Mouse (Mus musculus) heart, embryonic 10.5 days (tissue): ENCODE data around the gene Kit. TPM values are rescaled to one million over a fixed set of nuclear protein-coding genes. Genes with fewer than 3 reads are reported as not detected.
A peak's percentile ranks its signal among the peaks of the same experiment; 100 is the strongest.

ENCODE experiments used
- DNase-seq: peaks from one replicate; pipeline ENCODE4 v3.0.0-alpha.2; 2017; ENCODE audit warnings: low spot score
- H3K27ac ChIP-seq: fragments of 300-500 bp; sonication (generic); 2 replicates; pipeline ENCODE4 v1.5.1; 2016; ENCODE audit warnings: mild to moderate bottlenecking
- H3K27me3 ChIP-seq: fragments of 300-500 bp; sonication (generic); 2 replicates; pipeline ENCODE4 v1.6.1; 2016; ENCODE audit warnings: mild to moderate bottlenecking; ENCODE audit not compliant: poor library complexity, insufficient read depth, severe bottlenecking
- H3K36me3 ChIP-seq: fragments of 300-500 bp; sonication (generic); 2 replicates; pipeline ENCODE4 v1.6.1; 2016; ENCODE audit warnings: mild to moderate bottlenecking, moderate library complexity
- H3K4me1 ChIP-seq: fragments of 300-500 bp; sonication (generic); 2 replicates; pipeline ENCODE4 v1.6.1; 2016; ENCODE audit warnings: mild to moderate bottlenecking
- H3K4me3 ChIP-seq: fragments of 300-500 bp; sonication (generic); 2 replicates; pipeline ENCODE4 v1.5.1; 2016; ENCODE audit warnings: mild to moderate bottlenecking, moderate library complexity
- H3K9me3 ChIP-seq: fragments of 300-500 bp; sonication (generic); 2 replicates; pipeline ENCODE4 v1.6.1; 2016; ENCODE audit warnings: mild to moderate bottlenecking, moderate library complexity
- WGBS: fragments of 180-500 bp; shearing (Covaris S2); methylation state at CpG from one replicate; pipeline ENCODE4 v1.1.7; 2016; 5-methylcytosine and 5-hydroxymethylcytosine counted together
- polyA plus RNA-seq: library from polyadenylated mRNA; unstranded; fragments of >200 nt; fragmentation: Nextera tagmentation; extraction: Ambion mirVana; gene quantifications from 2 replicates; pipeline ENCODE4 v1.2.1, GENCODE M21; 2016

The Kit gene
- polyA plus RNA-seq, 1 experiment from 2014 or later, result 12.2 TPM

- Histone ChIP-seq H3K9me3 (no peaks in the 10 kb centered on the region), H3K4me1 (peaks cover 36% of the 10 kb centered on the region), H3K27me3 (no peaks in the 10 kb centered on the region), H3K36me3 (no peaks in the 10 kb centered on the region), H3K27ac (no peak overlapping the region), H3K4me3 (no peak overlapping the region)
- DNase-seq, result no peak
- WGBS, result 90% methylated on average over 13 of the region's 13 CpGs
These were observed 23.8 kb downstream of the Kit start for GRCm38 (mm10) chr5:75598491-75598890.

GRCm38 (mm10) chr5:75599991-75600390, 25.3 kb downstream of the Kit start:
- no peak overlapping the region for H3K27ac ChIP-seq
- DNase-seq, result no peak
- 59% methylated on average over 6 of the region's 6 CpGs for WGBS
- H3K9me3 ChIP-seq, result no peaks in the 10 kb centered on the region
- no peaks in the 10 kb centered on the region for H3K27me3 ChIP-seq
- H3K4me3 ChIP-seq, result no peak overlapping the region
- peaks cover 43% of the 10 kb centered on the region for H3K4me1 ChIP-seq
- no peaks in the 10 kb centered on the region for H3K36me3 ChIP-seq

- Histone ChIP-seq H3K36me3 (peaks cover 2% of the 10 kb centered on the region; the same call in 1 of the 2 replicates), H3K4me1 (peaks cover 37% of the 10 kb centered on the region), H3K9me3 (no peaks in the 10 kb centered on the region), H3K27ac (no peak overlapping the region), H3K27me3 (no peaks in the 10 kb centered on the region), H3K4me3 (no peak overlapping the region)
- WGBS, result 70% methylated on average over 9 of the region's 9 CpGs
- no peak for DNase-seq
These were observed 29.5 kb downstream of the Kit start for GRCm38 (mm10) chr5:75604238-75604637.

GRCm38 (mm10) chr5:75606898-75607297, 32.2 kb downstream of the Kit start:
- no peaks in the 10 kb centered on the region for H3K9me3 ChIP-seq
- WGBS, result 73% methylated on average over 14 of the region's 14 CpGs
- no peak overlapping the region for H3K4me3 ChIP-seq
- H3K27ac ChIP-seq, result peak overlapping the region; percentile 37; the same call in 1 of the 2 replicates
- peaks cover 4% of the 10 kb centered on the region; the same call in 1 of the 2 replicates for H3K36me3 ChIP-seq
- no peak for DNase-seq
- no peaks in the 10 kb centered on the region for H3K27me3 ChIP-seq
- H3K4me1 ChIP-seq, result peaks cover 25% of the 10 kb centered on the region

- no peak for DNase-seq
- Histone ChIP-seq H3K27me3 (no peaks in the 10 kb centered on the region), H3K9me3 (no peaks in the 10 kb centered on the region), H3K4me1 (peaks cover 25% of the 10 kb centered on the region), H3K36me3 (peaks cover 4% of the 10 kb centered on the region; the same call in 1 of the 2 replicates), H3K4me3 (peak overlapping the region; percentile 32; the same call in 1 of the 2 replicates), H3K27ac (peak overlapping the region; percentile 37; the same call in 1 of the 2 replicates)
- WGBS, result 23% methylated on average over 12 of the region's 12 CpGs
These were observed 33.3 kb downstream of the Kit start for GRCm38 (mm10) chr5:75607971-75608370.

- Histone ChIP-seq H3K4me3 (no peak overlapping the region), H3K4me1 (peaks cover 10% of the 10 kb centered on the region), H3K36me3 (peaks cover 4% of the 10 kb centered on the region; the same call in 1 of the 2 replicates), H3K27me3 (no peaks in the 10 kb centered on the region), H3K27ac (no peak overlapping the region), H3K9me3 (no peaks in the 10 kb centered on the region)
- 84% methylated on average over 1 of the region's 1 CpGs for WGBS
- no peak for DNase-seq
These were observed 37.7 kb downstream of the Kit start for GRCm38 (mm10) chr5:75612380-75612779.

- Histone ChIP-seq H3K4me1 (peaks cover 5% of the 10 kb centered on the region), H3K27me3 (no peaks in the 10 kb centered on the region), H3K9me3 (no peaks in the 10 kb centered on the region), H3K36me3 (peaks cover 4% of the 10 kb centered on the region; the same call in 1 of the 2 replicates), H3K4me3 (no peak overlapping the region), H3K27ac (no peak overlapping the region)
- over 99% methylated on average over 4 of the region's 4 CpGs for WGBS
- DNase-seq, result no peak
These were observed 38.2 kb downstream of the Kit start for GRCm38 (mm10) chr5:75612926-75613325.

GRCm38 (mm10) chr5:75615000-75615571, 40.4 kb downstream of the Kit start:
- Histone ChIP-seq H3K4me1 (no peaks in the 10 kb centered on the region), H3K27ac (no peak overlapping the region), H3K4me3 (no peak overlapping the region), H3K36me3 (no peaks in the 10 kb centered on the region), H3K27me3 (no peaks in the 10 kb centered on the region), H3K9me3 (no peaks in the 10 kb centered on the region)
- WGBS, result 92% methylated on average over 11 of the region's 11 CpGs
- no peak for DNase-seq

- 87% methylated on average over 8 of the region's 8 CpGs for WGBS
- Histone ChIP-seq H3K4me1 (no peaks in the 10 kb centered on the region), H3K9me3 (no peaks in the 10 kb centered on the region), H3K4me3 (no peak overlapping the region), H3K36me3 (0 out of 2 replicates have a peak, but pooled peaks cover 2% of the 10 kb centered on the region), H3K27ac (no peak overlapping the region), H3K27me3 (no peaks in the 10 kb centered on the region)
- no peak for DNase-seq
These were observed 40.9 kb downstream of the Kit start for GRCm38 (mm10) chr5:75615624-75616023.

GRCm38 (mm10) chr5:75622401-75622800, 47.7 kb downstream of the Kit start:
- H3K27me3 ChIP-seq, result no peaks in the 10 kb centered on the region
- no peaks in the 10 kb centered on the region for H3K9me3 ChIP-seq
- H3K27ac ChIP-seq, result no peak overlapping the region
- 0 out of 2 replicates have a peak, but pooled peaks cover 2% of the 10 kb centered on the region for H3K36me3 ChIP-seq
- peaks cover 5% of the 10 kb centered on the region; the same call in 1 of the 2 replicates for H3K4me1 ChIP-seq
- no peak overlapping the region for H3K4me3 ChIP-seq
- WGBS, result 93% methylated on average over 4 of the region's 4 CpGs
- DNase-seq, result no peak

GRCm38 (mm10) chr5:75623007-75623406, 48.3 kb downstream of the Kit start:
- WGBS, result 83% methylated on average over 11 of the region's 11 CpGs
- no peaks in the 10 kb centered on the region for H3K9me3 ChIP-seq
- H3K27ac ChIP-seq, result no peak overlapping the region
- H3K27me3 ChIP-seq, result no peaks in the 10 kb centered on the region
- H3K4me3 ChIP-seq, result no peak overlapping the region
- H3K4me1 ChIP-seq, result peaks cover 5% of the 10 kb centered on the region; the same call in 1 of the 2 replicates
- H3K36me3 ChIP-seq, result 0 out of 2 replicates have a peak, but pooled peaks cover 2% of the 10 kb centered on the region
- DNase-seq, result no peak

GRCm38 (mm10) chr5:75623520-75623919, 48.8 kb downstream of the Kit start:
- WGBS, result 89% methylated on average over 1 of the region's 1 CpGs
- no peaks in the 10 kb centered on the region for H3K27me3 ChIP-seq
- DNase-seq, result no peak
- H3K27ac ChIP-seq, result no peak overlapping the region
- no peaks in the 10 kb centered on the region for H3K9me3 ChIP-seq
- 0 out of 2 replicates have a peak, but pooled peaks cover 2% of the 10 kb centered on the region for H3K36me3 ChIP-seq
- no peak overlapping the region for H3K4me3 ChIP-seq
- peaks cover 5% of the 10 kb centered on the region; the same call in 1 of the 2 replicates for H3K4me1 ChIP-seq

GRCm38 (mm10) chr5:75623993-75624706, 49.4 kb downstream of the Kit start:
- Histone ChIP-seq H3K4me3 (no peak overlapping the region), H3K27ac (no peak overlapping the region), H3K36me3 (0 out of 2 replicates have a peak, but pooled peaks cover 2% of the 10 kb centered on the region), H3K27me3 (no peaks in the 10 kb centered on the region), H3K9me3 (no peaks in the 10 kb centered on the region), H3K4me1 (peaks cover 5% of the 10 kb centered on the region; the same call in 1 of the 2 replicates)
- WGBS, result 84% methylated on average over 20 of the region's 20 CpGs
- no peak for DNase-seq
